Mouse (Mus musculus) kidney, embryonic 16.5 days (tissue): Measurements from ENCODE around the gene Mcu. TPM values are rescaled to one million over a fixed set of nuclear protein-coding genes. Genes with fewer than 3 reads are reported as not detected.

Source experiments
- ATAC-seq: fragments of 200-750 bp; cut with Nextera tagmentation; 2 replicates; pipeline ENCODE4 v1.8.0; 2017; ENCODE audit warnings: moderate TSS enrichment; ENCODE audit not compliant: low FRiP score, low TSS enrichment
- H3K27ac ChIP-seq: fragments of 300-500 bp; sonication (generic); 2 replicates; pipeline ENCODE4 v1.5.1; 2014; ENCODE audit warnings: low read length
- H3K27me3 ChIP-seq: fragments of 300-500 bp; sonication (generic); 2 replicates; pipeline ENCODE4 v1.6.1; 2014; ENCODE audit warnings: low read length, control low read depth, mixed read lengths; ENCODE audit not compliant: insufficient read depth
- H3K36me3 ChIP-seq: fragments of 300-500 bp; sonication (generic); 2 replicates; pipeline ENCODE4 v1.6.1; 2014; ENCODE audit warnings: low read length, control low read depth, mixed read lengths; ENCODE audit not compliant: insufficient read depth
- H3K4me1 ChIP-seq: fragments of 300-500 bp; sonication (generic); 2 replicates; pipeline ENCODE4 v1.6.1; 2014; ENCODE audit warnings: low read length, control low read depth, mixed read lengths; ENCODE audit not compliant: insufficient read depth
- H3K4me2 ChIP-seq: fragments of 300-500 bp; sonication (generic); replicated peaks from 2 replicates; pipeline ENCODE4 v1.6.1; 2014; ENCODE audit warnings: low read depth, low read length
- H3K4me3 ChIP-seq: fragments of 300-500 bp; sonication (generic); 2 replicates; pipeline ENCODE4 v1.5.1; 2014; ENCODE audit warnings: mild to moderate bottlenecking, low read length
- H3K9ac ChIP-seq: fragments of 300-500 bp; sonication (generic); replicated peaks from 2 replicates; pipeline ENCODE4 v1.6.1; 2014; ENCODE audit warnings: low read length
- H3K9me3 ChIP-seq: fragments of 300-500 bp; sonication (generic); 2 replicates; pipeline ENCODE4 v1.6.1; 2016; ENCODE audit warnings: low read length, control low read depth
- WGBS: fragments of 180-500 bp; shearing (Covaris S2); extraction: QIAGEN DNeasy Blood & Tissue Kit; methylation state at CpG from one replicate; pipeline ENCODE4 v1.1.7; 2014; 5-methylcytosine and 5-hydroxymethylcytosine counted together
- polyA plus RNA-seq: library from polyadenylated mRNA; unstranded; fragments of >200 nt; fragmentation: Nextera tagmentation; extraction: Ambion mirVana; gene quantifications from 2 replicates; pipeline ENCODE4 v1.2.1, GENCODE M21; 2015

Gene Mcu
- polyA plus RNA-seq, 1 experiment from 2014 or later: 34.7 TPM

DNA sequence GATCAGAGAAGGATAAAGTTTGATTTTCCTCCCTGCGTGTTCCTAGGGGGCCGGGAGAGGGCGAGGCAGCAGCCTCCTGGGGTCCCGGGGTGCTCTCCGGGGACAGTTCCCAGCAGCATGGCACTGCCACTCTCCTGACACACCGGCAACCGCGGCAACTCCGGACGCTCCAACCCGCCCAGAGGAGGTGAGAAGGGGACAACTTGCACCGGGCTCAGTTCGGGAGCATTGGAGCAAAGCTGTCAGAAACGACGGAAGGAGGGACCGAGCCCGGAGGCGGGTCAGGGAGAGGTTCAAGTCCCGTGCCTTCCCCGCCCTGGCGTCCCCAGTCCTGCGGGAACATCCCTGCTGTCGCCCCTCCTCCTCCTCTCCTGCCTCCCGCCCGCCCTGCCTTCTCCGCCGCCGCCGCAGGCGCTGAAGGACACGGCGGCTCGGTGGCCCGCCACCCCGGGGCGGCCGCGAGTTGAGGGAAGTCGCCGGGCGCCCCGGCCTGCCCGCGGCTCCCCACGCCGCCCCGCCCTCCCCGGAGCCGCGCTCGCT, 441 bp downstream of the Mcu start, which contains the start of gene Gm10322:
Gm10322 (plus strand) TSS at position 83 of the 540 bp plus-strand sequence.
- Histone ChIP-seq H3K4me2 (peak within 1 kb of the TSS; percentile 86), H3K4me1 (peaks cover 32% of the 10 kb centered on the region), H3K27me3 (no peaks in the 10 kb centered on the region), H3K9ac (peak within 1 kb of the TSS; percentile 96), H3K36me3 (no peaks in the 10 kb centered on the region), H3K9me3 (no peaks in the 10 kb centered on the region), H3K4me3 (peak within 1 kb of the TSS; percentile 89), H3K27ac (peak within 1 kb of the TSS; percentile 84)
- ATAC-seq: peak; percentile 88
- WGBS: under 1% methylated on average over 41 of the region's 51 CpGs

DNA sequence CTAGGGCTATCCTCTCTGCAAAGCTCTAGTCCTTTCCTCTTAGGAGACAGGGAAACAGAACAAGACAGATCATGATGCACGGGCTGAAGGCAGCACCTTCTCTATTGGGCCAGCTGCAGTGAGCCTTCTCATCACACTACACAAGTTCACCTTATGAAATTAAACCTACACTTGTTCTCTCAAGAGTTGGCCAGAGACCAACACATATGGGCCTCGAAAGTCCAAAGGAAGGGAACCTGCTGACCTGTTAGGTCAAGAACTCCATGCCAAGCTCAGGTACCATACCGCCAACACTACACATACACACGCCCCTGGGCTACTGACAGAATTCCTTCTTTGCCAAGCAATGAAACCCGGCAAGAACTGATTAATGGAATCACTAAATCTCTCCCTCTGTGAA, 1.1 kb downstream of the Mcu start:
- peak overlapping the region; percentile 89 for H3K4me3 ChIP-seq
- no peak overlapping the region for H3K27ac ChIP-seq
- H3K27me3 ChIP-seq: no peaks in the 10 kb centered on the region
- peak overlapping the region; percentile 96 for H3K9ac ChIP-seq
- peak overlapping the region; percentile 86 for H3K4me2 ChIP-seq
- H3K36me3 ChIP-seq: no peaks in the 10 kb centered on the region
- peaks cover 32% of the 10 kb centered on the region for H3K4me1 ChIP-seq
- ATAC-seq: no peak
- WGBS: 32% methylated on average over 5 of the region's 5 CpGs
- H3K9me3 ChIP-seq: no peaks in the 10 kb centered on the region

GRCm38 (mm10) chr10:59614141-59614540, 2.4 kb downstream of the Mcu start:
- ATAC-seq: no peak
- Histone ChIP-seq H3K27me3 (no peaks in the 10 kb centered on the region), H3K9ac (no peak overlapping the region), H3K4me2 (no peak overlapping the region), H3K4me1 (peaks cover 32% of the 10 kb centered on the region), H3K36me3 (no peaks in the 10 kb centered on the region), H3K4me3 (no peak overlapping the region), H3K9me3 (no peaks in the 10 kb centered on the region), H3K27ac (no peak overlapping the region)
- 82% methylated on average over 5 of the region's 5 CpGs for WGBS

- no peak overlapping the region for H3K9ac ChIP-seq
- no peak overlapping the region for H3K27ac ChIP-seq
- 64% methylated on average over 5 of the region's 5 CpGs for WGBS
- ATAC-seq: no peak
- H3K4me3 ChIP-seq: no peak overlapping the region
- peaks cover 32% of the 10 kb centered on the region for H3K4me1 ChIP-seq
- H3K4me2 ChIP-seq: no peak overlapping the region
- no peaks in the 10 kb centered on the region for H3K9me3 ChIP-seq
- H3K27me3 ChIP-seq: no peaks in the 10 kb centered on the region
- no peaks in the 10 kb centered on the region for H3K36me3 ChIP-seq
Observed at GRCm38 (mm10) chr10:59613276-59613675, 3.2 kb downstream of the Mcu start.

DNA sequence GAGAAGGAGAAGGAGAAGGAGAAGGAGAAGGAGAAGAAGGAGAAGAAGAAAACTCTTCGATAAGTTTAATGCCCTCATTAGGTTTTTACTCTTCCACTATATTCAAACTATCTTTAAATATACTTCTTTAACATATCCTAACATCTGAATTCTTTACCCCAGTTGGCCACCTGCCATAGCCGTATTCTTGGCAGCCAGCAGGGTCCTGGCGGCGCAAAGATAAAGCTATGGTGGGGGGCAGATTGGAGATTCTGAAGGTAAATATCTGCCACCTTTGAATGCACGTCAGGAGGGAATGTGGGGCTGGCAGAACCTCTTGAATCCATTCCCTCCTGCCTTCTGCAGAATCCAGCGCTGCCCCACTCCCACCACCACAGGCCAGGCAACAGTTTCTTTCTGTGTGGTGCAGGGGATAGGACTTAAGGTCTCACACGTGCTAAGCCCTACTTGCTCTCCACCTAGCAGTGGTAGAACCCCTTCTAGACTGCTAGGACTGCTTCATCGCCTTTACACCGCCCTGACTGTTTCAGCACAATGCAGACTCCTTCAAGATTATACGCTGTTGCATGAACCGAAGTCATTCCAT, 11.5 kb downstream of the Mcu start:
- ATAC-seq: no peak
- Histone ChIP-seq H3K27me3 (no peaks in the 10 kb centered on the region), H3K9ac (no peak overlapping the region), H3K27ac (no peak overlapping the region), H3K36me3 (no peaks in the 10 kb centered on the region), H3K4me1 (0 out of 2 replicates have a peak, but pooled peaks cover 5% of the 10 kb centered on the region), H3K9me3 (no peaks in the 10 kb centered on the region), H3K4me3 (no peak overlapping the region), H3K4me2 (no peak overlapping the region)
- WGBS: 80% methylated on average over 11 of the region's 11 CpGs

DNA sequence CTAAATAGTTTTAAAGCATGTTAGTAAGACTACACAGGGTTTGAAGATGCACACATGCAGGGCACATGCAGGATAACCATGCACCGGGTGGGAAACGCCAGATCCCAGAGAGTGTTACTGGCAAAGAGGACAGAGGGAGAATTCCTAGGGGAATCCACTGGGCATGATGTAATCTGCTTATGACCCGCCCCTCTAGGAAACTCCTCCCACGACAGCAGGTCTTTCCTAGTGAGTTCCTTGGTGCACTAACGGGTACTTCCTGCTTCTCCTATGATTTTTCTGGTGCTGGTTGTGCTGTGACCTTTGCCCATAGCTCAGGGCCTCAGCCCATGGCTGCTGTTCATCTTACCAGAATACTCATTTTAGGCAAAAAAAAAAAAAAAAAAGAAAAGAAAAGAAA, 12.6 kb downstream of the Mcu start:
- H3K27ac ChIP-seq: no peak overlapping the region
- H3K4me1 ChIP-seq: 0 out of 2 replicates have a peak, but pooled peaks cover 5% of the 10 kb centered on the region
- H3K9me3 ChIP-seq: no peaks in the 10 kb centered on the region
- H3K9ac ChIP-seq: no peak overlapping the region
- H3K4me3 ChIP-seq: no peak overlapping the region
- no peak overlapping the region for H3K4me2 ChIP-seq
- no peak for ATAC-seq
- 70% methylated on average over 5 of the region's 5 CpGs for WGBS
- no peaks in the 10 kb centered on the region for H3K27me3 ChIP-seq
- no peaks in the 10 kb centered on the region for H3K36me3 ChIP-seq

- WGBS: 73% methylated on average over 14 of the region's 14 CpGs
- ATAC-seq: no peak
- Histone ChIP-seq H3K9ac (no peak overlapping the region), H3K4me3 (no peak overlapping the region), H3K27ac (no peak overlapping the region), H3K4me1 (0 out of 2 replicates have a peak, but pooled peaks cover 5% of the 10 kb centered on the region), H3K27me3 (no peaks in the 10 kb centered on the region), H3K36me3 (no peaks in the 10 kb centered on the region), H3K9me3 (no peaks in the 10 kb centered on the region), H3K4me2 (no peak overlapping the region)
Observed at GRCm38 (mm10) chr10:59602891-59603290, 13.6 kb downstream of the Mcu start.

- H3K9ac ChIP-seq: no peak overlapping the region
- ATAC-seq: no peak; the same call in 1 of the 2 replicates
- H3K27me3 ChIP-seq: no peaks in the 10 kb centered on the region
- WGBS: 44% methylated on average over 8 of the region's 8 CpGs
- no peak overlapping the region for H3K4me3 ChIP-seq
- H3K4me1 ChIP-seq: 0 out of 2 replicates have a peak, but pooled peaks cover 5% of the 10 kb centered on the region
- H3K27ac ChIP-seq: no peak overlapping the region
- H3K36me3 ChIP-seq: no peaks in the 10 kb centered on the region
- H3K4me2 ChIP-seq: no peak overlapping the region
- H3K9me3 ChIP-seq: no peaks in the 10 kb centered on the region
Observed at GRCm38 (mm10) chr10:59602043-59602442, 14.4 kb downstream of the Mcu start.

DNA sequence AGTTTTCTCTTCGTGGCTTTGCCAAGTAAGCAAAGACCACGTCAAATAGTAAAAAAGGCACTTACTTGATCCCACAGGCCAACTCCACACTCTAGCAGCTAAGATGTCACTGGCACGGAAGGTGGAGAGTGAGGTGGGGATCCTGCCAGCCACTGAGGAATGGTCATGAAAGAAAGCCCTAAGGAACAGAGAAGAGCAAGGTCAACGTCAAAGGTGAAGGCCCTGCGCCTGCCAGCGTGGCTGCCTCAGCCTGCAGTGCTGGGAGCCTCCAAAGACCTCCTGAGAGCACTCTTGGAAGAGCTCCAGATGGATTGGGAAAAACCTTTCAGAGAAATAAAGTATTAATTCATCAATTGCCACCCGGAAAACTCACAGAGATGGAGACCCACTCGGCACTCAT, 16.0 kb downstream of the Mcu start:
- no peaks in the 10 kb centered on the region for H3K9me3 ChIP-seq
- no peaks in the 10 kb centered on the region for H3K36me3 ChIP-seq
- H3K4me2 ChIP-seq: no peak overlapping the region
- H3K9ac ChIP-seq: no peak overlapping the region
- H3K27me3 ChIP-seq: no peaks in the 10 kb centered on the region
- H3K4me3 ChIP-seq: no peak overlapping the region
- H3K27ac ChIP-seq: no peak overlapping the region
- 78% methylated on average over 8 of the region's 8 CpGs for WGBS
- H3K4me1 ChIP-seq: 0 out of 2 replicates have a peak, but pooled peaks cover 5% of the 10 kb centered on the region
- no peak for ATAC-seq

- no peaks in the 10 kb centered on the region for H3K9me3 ChIP-seq
- H3K27ac ChIP-seq: no peak overlapping the region
- no peak overlapping the region for H3K9ac ChIP-seq
- H3K27me3 ChIP-seq: no peaks in the 10 kb centered on the region
- H3K4me1 ChIP-seq: no peaks in the 10 kb centered on the region
- H3K4me2 ChIP-seq: no peak overlapping the region
- WGBS: 72% methylated on average over 13 of the region's 13 CpGs
- no peak for ATAC-seq
- no peak overlapping the region for H3K4me3 ChIP-seq
- H3K36me3 ChIP-seq: no peaks in the 10 kb centered on the region
Observed at GRCm38 (mm10) chr10:59593826-59594570, 22.5 kb downstream of the Mcu start.
